Mouse (Mus musculus): ENCODE data around the gene Dnah8. TPM values are rescaled to one million over a fixed set of nuclear protein-coding genes. Genes with fewer than 3 reads are reported as not detected.

Dnah8 gene
- polyA plus RNA-seq, 1 experiment from 2014 or later = 2.8 TPM

DNA sequence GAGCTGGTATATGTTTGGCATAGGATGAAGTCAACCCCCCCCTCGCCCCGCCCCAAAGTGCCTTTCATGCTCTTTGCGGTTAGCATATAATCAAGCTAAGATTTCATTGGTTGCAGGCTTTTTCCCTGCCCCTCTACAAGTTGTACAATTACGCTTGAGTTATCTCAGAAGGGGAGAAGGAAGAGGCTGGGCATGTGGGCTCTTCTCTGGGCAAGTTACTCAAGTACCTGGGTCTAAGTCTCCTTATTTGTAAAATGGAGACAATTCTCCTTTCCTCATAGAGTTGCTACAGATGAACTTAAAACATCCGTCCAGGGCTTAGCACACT, 14.2 kb upstream of the Dnah8 start:
- Histone ChIP-seq H3K9me3 (replicated peaks) (no peaks in the 10 kb centered on the region), H3K4me1 (peaks cover 25% of the 10 kb centered on the region), H3K4me2 (no peak overlapping the region), H3K9ac (replicated peaks) (no peak overlapping the region), H3K36me3 (no peaks in the 10 kb centered on the region), H3K4me3 (replicated peaks) (no peak overlapping the region), H3K27ac (replicated peaks) (no peak overlapping the region), H3K27me3 (replicated peaks) (no peaks in the 10 kb centered on the region)
- ATAC-seq (ENCODE audit: low FRiP score) = no peak
- WGBS = 98% methylated on average over 5 of the region's 5 CpGs

DNA sequence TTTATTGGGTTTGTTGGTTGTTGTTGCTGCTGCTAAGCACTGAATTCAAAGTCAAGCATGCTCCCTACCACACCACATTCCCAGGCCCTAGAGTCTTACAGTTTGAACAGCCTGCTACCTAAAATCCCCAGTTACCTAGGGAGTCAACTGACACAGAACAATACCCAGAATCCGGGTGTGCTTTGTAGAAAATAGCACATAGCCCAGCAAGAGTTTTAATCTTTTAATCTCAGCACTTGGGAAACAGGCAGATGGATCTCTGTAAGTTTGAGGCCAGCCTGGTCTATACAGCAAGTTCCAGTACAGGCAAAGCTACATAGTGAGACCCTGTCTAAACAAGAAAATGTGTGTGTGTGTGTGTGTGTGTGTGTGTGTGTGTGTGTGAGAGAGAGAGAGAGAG, 13.4 kb upstream of the Dnah8 start:
- Histone ChIP-seq H3K9me3 (replicated peaks) (no peaks in the 10 kb centered on the region), H3K9ac (replicated peaks) (no peak overlapping the region), H3K4me3 (replicated peaks) (no peak overlapping the region), H3K36me3 (no peaks in the 10 kb centered on the region), H3K27me3 (replicated peaks) (no peaks in the 10 kb centered on the region), H3K4me1 (peaks cover 25% of the 10 kb centered on the region), H3K4me2 (peak overlapping the region; percentile 72; the same call in 1 of the 2 replicates), H3K27ac (replicated peaks) (no peak overlapping the region)
- 83% methylated on average over 1 of the region's 1 CpGs for WGBS
- no peak for ATAC-seq (ENCODE audit: low FRiP score)

DNA sequence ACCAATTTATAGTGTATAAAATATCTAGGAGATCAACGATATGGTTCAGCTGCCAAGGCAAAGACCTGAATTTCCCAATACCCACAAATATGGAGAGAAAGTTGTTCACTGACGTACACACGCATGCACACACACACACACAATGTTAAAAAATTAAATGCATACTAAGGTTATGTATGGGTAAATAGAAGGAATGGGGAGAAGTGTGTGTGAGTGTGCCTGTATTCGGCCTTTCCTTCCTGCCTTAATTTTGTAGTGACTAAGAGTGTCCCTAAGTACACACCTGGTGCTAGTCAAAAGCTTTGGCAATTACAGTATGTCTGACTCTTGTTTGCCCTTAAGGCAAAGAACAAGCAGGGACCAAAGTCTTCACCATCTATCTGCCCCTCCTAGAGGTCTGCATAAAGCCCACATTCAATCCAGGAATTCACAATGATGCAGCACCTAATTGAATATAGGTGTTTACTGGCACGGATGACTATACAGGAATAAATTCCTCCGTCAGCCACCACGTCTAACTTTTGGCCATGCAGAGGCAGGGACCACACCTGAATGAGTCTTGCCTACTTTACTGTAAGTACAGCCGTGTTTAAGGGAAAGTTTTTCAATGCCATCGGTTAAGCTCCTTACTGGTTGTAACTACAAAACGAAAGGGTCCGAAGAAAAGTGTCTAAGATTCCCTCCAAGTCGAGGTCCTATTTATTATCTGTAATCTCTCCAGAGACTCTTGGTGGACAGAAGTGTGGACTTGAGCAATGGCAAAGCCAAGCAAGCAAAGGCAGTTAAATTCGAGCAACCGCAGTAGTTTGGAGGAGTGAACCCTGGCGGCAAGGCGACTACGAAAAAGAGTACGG, 12.7 kb upstream of the Dnah8 start:
- 27% methylated on average over 18 of the region's 18 CpGs for WGBS

DNA sequence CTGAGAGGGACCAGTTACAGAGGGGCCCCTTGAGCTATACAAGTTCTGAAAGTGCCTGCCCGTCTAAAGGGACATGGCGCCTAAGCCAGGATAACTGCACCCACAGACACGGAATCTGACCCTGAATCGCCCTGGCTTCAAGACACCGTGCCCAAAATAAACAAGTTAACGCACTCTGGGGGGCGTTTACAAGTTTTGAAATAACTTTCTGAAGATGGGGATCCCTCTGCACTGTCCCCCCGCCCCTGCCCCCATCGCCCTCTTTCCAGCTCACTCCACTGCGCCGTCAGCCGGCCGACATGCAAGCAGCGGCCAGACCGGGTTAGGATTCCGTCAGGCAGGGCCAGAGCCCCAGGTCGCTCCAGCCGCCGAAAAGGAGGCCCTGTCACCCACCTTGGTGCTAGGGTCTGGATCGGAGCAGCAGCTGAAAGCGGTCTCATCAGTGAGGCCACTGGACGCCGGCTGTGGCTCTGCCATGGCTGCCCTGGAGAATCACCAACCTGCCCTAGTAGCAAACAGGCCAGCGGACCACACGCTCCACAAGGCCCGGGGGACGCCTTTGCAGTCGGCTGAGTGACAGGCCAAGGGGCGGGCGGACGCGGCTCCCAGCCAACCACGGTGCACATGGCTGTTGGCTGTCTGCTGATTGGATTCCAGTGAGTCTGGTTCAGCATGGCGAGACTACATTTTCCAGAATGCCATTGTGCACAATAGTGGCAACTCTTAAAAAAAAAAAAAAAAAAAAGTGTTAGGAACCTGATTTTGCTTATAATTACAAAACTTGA, 11.9 kb upstream of the Dnah8 start:
- H3K36me3 ChIP-seq = no peaks in the 10 kb centered on the region
- peak overlapping the region; percentile 78 for H3K9ac ChIP-seq (replicated peaks)
- H3K27me3 ChIP-seq (replicated peaks) = no peaks in the 10 kb centered on the region
- ATAC-seq (ENCODE audit: low FRiP score) = peak; percentile 99
- peak overlapping the region; percentile 75 for H3K4me3 ChIP-seq (replicated peaks)
- peak overlapping the region; percentile 86 for H3K27ac ChIP-seq (replicated peaks)
- no peaks in the 10 kb centered on the region for H3K9me3 ChIP-seq (replicated peaks)
- H3K4me2 ChIP-seq = peak overlapping the region; percentile 72
- peaks cover 24% of the 10 kb centered on the region for H3K4me1 ChIP-seq
- WGBS = under 1% methylated on average over 34 of the region's 34 CpGs

More for the DNA sequence above, 12.7 kb upstream of the Dnah8 start:
- Histone ChIP-seq H3K36me3 (no peaks in the 10 kb centered on the region), H3K27ac (replicated peaks) (peak overlapping the region; percentile 86), H3K4me3 (replicated peaks) (peak overlapping the region; percentile 75), H3K27me3 (replicated peaks) (no peaks in the 10 kb centered on the region), H3K9ac (replicated peaks) (peak overlapping the region; percentile 78), H3K4me1 (peaks cover 25% of the 10 kb centered on the region), H3K9me3 (replicated peaks) (no peaks in the 10 kb centered on the region), H3K4me2 (peak overlapping the region; percentile 72)
- ATAC-seq (ENCODE audit: low FRiP score) = no peak

DNA sequence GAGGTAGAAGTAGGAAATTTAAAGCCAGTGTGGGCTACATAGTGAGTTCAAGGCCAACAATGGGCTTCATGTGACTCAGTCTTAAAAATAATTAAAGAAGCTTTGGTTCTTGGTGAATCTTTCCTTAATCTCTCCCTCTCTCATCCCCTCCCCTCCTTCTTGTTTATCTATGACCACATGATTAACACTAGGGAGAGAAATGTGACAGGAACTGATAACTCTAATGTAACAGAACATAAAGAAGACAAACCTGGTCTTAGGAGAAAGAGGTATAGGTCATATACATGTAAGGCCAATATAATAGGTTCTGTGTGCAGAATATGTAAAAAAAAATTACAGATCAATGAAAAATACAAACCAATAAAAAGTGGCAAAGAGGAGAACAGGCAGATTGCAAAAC, 10.8 kb upstream of the Dnah8 start:
- H3K9me3 ChIP-seq (replicated peaks) = no peaks in the 10 kb centered on the region
- no peak overlapping the region for H3K9ac ChIP-seq (replicated peaks)
- no peak overlapping the region for H3K4me3 ChIP-seq (replicated peaks)
- H3K4me1 ChIP-seq = peaks cover 13% of the 10 kb centered on the region
- H3K36me3 ChIP-seq = no peaks in the 10 kb centered on the region
- no peaks in the 10 kb centered on the region for H3K27me3 ChIP-seq (replicated peaks)
- ATAC-seq (ENCODE audit: low FRiP score) = no peak
- H3K27ac ChIP-seq (replicated peaks) = no peak overlapping the region
- H3K4me2 ChIP-seq = no peak overlapping the region

DNA sequence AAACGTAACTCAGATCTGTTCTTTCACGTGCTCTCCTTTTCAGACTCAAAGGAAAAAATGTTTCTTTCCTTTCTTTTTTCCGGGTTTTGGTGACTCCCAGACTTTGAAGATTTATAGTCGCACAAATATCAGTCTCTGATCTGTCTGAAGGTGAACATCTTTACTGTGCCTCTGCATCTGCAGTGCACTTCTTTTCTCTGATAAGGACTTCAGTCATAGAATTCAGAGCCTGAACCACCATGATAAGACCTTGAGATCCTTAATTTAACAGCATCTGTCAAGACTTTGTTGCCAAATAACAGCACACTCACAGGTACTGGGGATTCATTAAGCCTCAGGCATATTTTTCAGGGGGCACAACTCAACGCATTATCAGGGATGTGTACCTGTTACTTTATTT, 8.0 kb upstream of the Dnah8 start:
- H3K9ac ChIP-seq (replicated peaks) = no peak overlapping the region
- peaks cover 10% of the 10 kb centered on the region for H3K4me1 ChIP-seq
- H3K4me3 ChIP-seq (replicated peaks) = no peak overlapping the region
- H3K27ac ChIP-seq (replicated peaks) = no peak overlapping the region
- H3K4me2 ChIP-seq = no peak overlapping the region
- H3K9me3 ChIP-seq (replicated peaks) = no peaks in the 10 kb centered on the region
- H3K27me3 ChIP-seq (replicated peaks) = no peaks in the 10 kb centered on the region
- no peaks in the 10 kb centered on the region for H3K36me3 ChIP-seq
- WGBS = 92% methylated on average over 5 of the region's 5 CpGs
- no peak for ATAC-seq (ENCODE audit: low FRiP score)

DNA sequence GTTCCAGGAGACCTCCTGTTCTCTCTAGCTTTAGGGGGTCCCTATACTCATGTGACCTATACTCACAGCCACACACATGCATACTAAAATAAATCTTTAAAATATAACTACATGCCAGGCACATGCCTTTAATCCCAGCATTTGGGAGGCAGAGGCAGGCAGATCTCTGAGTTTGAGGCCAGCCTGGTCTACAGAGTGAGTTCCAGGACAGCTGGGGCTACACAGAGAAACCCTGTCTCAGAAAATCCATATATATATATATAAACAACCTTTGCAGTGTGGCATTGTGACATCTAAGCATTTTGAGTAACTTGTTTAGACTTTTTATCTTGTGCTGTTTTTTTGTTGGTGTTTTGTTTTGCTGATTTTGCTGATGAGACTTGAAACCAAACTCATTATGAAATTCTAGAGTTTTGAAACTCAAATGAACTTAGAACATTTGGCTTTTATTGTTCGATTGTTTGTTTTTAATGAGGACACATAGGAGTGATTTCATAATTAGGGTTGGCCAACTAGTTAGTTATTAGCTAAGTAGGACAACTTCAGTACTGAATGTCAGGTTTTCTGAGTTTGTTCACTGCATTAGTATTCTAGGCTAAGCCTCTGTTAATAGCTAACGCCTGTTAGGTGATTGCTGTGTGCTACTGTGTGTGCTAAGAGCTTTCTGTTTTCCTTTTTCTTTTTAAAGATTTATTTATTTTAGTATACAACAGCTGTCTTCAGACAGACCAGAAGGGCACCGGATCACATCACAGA, 5.8 kb upstream of the Dnah8 start:
- H3K9ac ChIP-seq (replicated peaks) = no peak overlapping the region
- no peak for ATAC-seq (ENCODE audit: low FRiP score)
- no peaks in the 10 kb centered on the region for H3K27me3 ChIP-seq (replicated peaks)
- H3K4me2 ChIP-seq = no peak overlapping the region
- no peak overlapping the region for H3K4me3 ChIP-seq (replicated peaks)
- no peaks in the 10 kb centered on the region for H3K9me3 ChIP-seq (replicated peaks)
- no peaks in the 10 kb centered on the region for H3K36me3 ChIP-seq
- no peak overlapping the region for H3K27ac ChIP-seq (replicated peaks)
- H3K4me1 ChIP-seq = no peaks in the 10 kb centered on the region
- 82% methylated on average over 3 of the region's 3 CpGs for WGBS

DNA sequence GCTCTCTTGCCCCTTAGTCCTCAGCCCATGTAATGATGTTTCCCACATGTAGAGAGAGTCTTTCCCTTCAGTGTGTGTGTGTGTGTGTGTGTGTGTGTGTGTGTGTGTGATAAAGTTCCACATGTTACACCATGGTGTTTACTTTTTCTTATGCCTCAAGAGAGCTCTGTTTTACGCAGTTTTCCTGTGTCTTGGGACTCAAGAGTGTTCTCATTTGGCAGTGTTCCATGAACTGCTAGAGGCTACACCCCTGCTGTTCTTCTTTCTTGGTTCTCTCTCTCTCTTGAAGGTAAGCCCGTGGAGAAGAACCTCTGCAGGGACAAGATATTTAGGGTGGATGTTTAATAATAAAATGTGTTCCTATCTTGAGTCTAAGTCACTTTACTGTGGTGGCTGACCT, 5.0 kb upstream of the Dnah8 start:
- Histone ChIP-seq H3K4me1 (no peaks in the 10 kb centered on the region), H3K9ac (replicated peaks) (no peak overlapping the region), H3K27me3 (replicated peaks) (no peaks in the 10 kb centered on the region), H3K27ac (replicated peaks) (no peak overlapping the region), H3K4me2 (no peak overlapping the region), H3K9me3 (replicated peaks) (no peaks in the 10 kb centered on the region), H3K36me3 (no peaks in the 10 kb centered on the region), H3K4me3 (replicated peaks) (no peak overlapping the region)
- ATAC-seq (ENCODE audit: low FRiP score) = no peak
- WGBS = 42% methylated on average over 2 of the region's 2 CpGs

DNA sequence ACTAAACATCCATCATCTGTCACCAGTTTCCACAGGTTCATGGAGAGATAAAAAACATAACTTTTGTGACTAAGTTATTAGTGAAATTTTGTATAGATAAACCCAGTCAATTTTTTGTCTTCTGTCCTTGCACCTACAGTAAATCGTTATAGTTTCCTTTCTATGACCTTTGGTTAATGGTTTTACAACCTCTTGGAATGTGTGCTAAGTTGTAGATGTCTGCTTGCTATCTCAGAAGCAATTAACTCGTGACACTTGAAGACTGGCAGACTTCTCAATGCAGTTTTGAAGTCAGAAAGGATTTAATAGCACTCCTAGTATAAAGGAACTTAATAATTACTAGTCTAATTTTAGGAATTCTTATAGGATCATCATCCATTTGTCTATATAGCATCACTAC, 3.6 kb upstream of the Dnah8 start:
- Histone ChIP-seq H3K4me3 (replicated peaks) (no peak overlapping the region), H3K36me3 (no peaks in the 10 kb centered on the region), H3K9ac (replicated peaks) (no peak overlapping the region), H3K27ac (replicated peaks) (no peak overlapping the region), H3K4me1 (no peaks in the 10 kb centered on the region), H3K4me2 (no peak overlapping the region), H3K9me3 (replicated peaks) (no peaks in the 10 kb centered on the region), H3K27me3 (replicated peaks) (no peaks in the 10 kb centered on the region)
- no peak for ATAC-seq (ENCODE audit: low FRiP score)
- whole genome bisulfite sequencing = 56% methylated on average over 2 of the region's 2 CpGs

DNA sequence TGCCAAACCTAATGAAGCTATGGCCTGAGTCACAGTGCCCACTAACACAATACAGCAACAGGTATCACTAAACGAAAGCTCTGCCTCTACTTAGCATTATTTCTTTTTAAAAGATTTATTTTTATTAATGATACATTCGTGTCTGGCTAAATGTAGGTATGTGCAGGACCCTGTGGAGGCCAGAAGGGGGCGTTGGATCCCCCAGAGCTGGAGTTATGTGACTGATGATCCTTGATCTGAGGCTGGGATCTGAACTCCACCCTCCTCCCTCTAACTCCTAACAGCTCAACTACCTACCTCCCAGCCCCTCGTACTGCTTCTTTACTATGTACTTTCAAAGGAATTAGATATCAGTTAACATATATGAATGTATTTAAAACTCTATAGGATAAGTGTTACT, 2.7 kb upstream of the Dnah8 start:
- no peak for ATAC-seq (ENCODE audit: low FRiP score)
- WGBS = 75% methylated on average over 4 of the region's 4 CpGs
- Histone ChIP-seq H3K9ac (replicated peaks) (no peak overlapping the region), H3K27me3 (replicated peaks) (no peaks in the 10 kb centered on the region), H3K36me3 (no peaks in the 10 kb centered on the region), H3K4me3 (replicated peaks) (no peak overlapping the region), H3K9me3 (replicated peaks) (no peaks in the 10 kb centered on the region), H3K4me1 (no peaks in the 10 kb centered on the region), H3K27ac (replicated peaks) (no peak overlapping the region), H3K4me2 (no peak overlapping the region)

DNA sequence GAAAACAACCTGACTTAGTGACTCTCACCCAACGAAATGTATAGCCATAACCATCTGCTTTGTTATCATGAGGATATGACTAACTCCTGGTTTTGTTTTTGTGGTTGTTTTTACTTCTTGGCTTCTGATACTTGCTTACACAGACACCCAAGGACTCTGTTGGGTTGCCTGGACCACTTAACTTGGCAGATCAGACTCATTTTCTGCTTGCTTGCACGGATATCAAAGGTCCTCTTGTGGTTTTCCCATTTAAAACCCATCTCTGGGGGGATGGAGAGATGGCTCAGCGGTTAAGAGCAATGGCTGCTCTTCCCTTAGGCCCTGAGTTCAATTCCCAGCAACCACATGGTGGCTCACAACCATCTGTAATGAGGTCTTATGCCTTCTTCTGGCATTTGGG, 954 bp upstream of the Dnah8 start:
- no peak overlapping the region for H3K9ac ChIP-seq (replicated peaks)
- no peaks in the 10 kb centered on the region for H3K4me1 ChIP-seq
- H3K4me2 ChIP-seq = no peak overlapping the region
- no peak overlapping the region for H3K4me3 ChIP-seq (replicated peaks)
- no peaks in the 10 kb centered on the region for H3K36me3 ChIP-seq
- no peak for ATAC-seq (ENCODE audit: low FRiP score)
- no peak overlapping the region for H3K27ac ChIP-seq (replicated peaks)
- no peaks in the 10 kb centered on the region for H3K27me3 ChIP-seq (replicated peaks)
- H3K9me3 ChIP-seq (replicated peaks) = no peaks in the 10 kb centered on the region
- 79% methylated on average over 3 of the region's 3 CpGs for WGBS

Measured in neural tube, embryonic 15.5 days (tissue).